Mouse (Mus musculus): ENCODE results near the gene Nfat5. TPM values are rescaled to one million over a fixed set of nuclear protein-coding genes. Genes with fewer than 3 reads are reported as not detected.
A peak's percentile ranks its signal among the peaks of the same experiment; 100 is the strongest.

Gene Nfat5
- polyA plus RNA-seq, 1 experiment from 2014 or later = 23.5 TPM

GRCm38 (mm10) chr8:107265811-107266210 is 27.5 kb upstream of the Nfat5 start:
- Histone ChIP-seq H3K4me2 (no peak overlapping the region), H3K36me3 (no peaks in the 10 kb centered on the region), H3K4me3 (no peak overlapping the region), H3K9me3 (no peaks in the 10 kb centered on the region), H3K9ac (no peak overlapping the region), H3K27ac (no peak overlapping the region), H3K4me1 (peaks cover 13% of the 10 kb centered on the region), H3K27me3 (no peaks in the 10 kb centered on the region)
- no peak for ATAC-seq (ENCODE audit: insufficient number of reproducible peaks, insufficient read depth, low FRiP score, low TSS enrichment, low read depth)
- 57% methylated on average over 10 of the region's 10 CpGs for WGBS

- H3K9me3 ChIP-seq = no peaks in the 10 kb centered on the region
- no peak overlapping the region for H3K9ac ChIP-seq
- H3K27me3 ChIP-seq = no peaks in the 10 kb centered on the region
- H3K4me1 ChIP-seq = peaks cover 15% of the 10 kb centered on the region
- no peak overlapping the region for H3K27ac ChIP-seq
- H3K36me3 ChIP-seq = no peaks in the 10 kb centered on the region
- no peak for ATAC-seq (ENCODE audit: insufficient number of reproducible peaks, insufficient read depth, low FRiP score, low TSS enrichment, low read depth)
- 57% methylated on average over 9 of the region's 9 CpGs for WGBS
- no peak overlapping the region for H3K4me3 ChIP-seq
- no peak overlapping the region for H3K4me2 ChIP-seq
Observed at GRCm38 (mm10) chr8:107268501-107268900, 24.8 kb upstream of the Nfat5 start.

GRCm38 (mm10) chr8:107269191-107269590 is 24.1 kb upstream of the Nfat5 start:
- Histone ChIP-seq H3K36me3 (no peaks in the 10 kb centered on the region), H3K9me3 (no peaks in the 10 kb centered on the region), H3K27me3 (no peaks in the 10 kb centered on the region), H3K4me3 (no peak overlapping the region), H3K9ac (no peak overlapping the region), H3K4me2 (no peak overlapping the region), H3K4me1 (peaks cover 15% of the 10 kb centered on the region), H3K27ac (no peak overlapping the region)
- no peak for ATAC-seq (ENCODE audit: insufficient number of reproducible peaks, insufficient read depth, low FRiP score, low TSS enrichment, low read depth)

GRCm38 (mm10) chr8:107269617-107270139 is 23.6 kb upstream of the Nfat5 start:
- WGBS = 60% methylated on average over 3 of the region's 3 CpGs
- ATAC-seq (ENCODE audit: insufficient number of reproducible peaks, insufficient read depth, low FRiP score, low TSS enrichment, low read depth) = no peak
- H3K9ac ChIP-seq = no peak overlapping the region

GRCm38 (mm10) chr8:107270287-107270686 is 23.0 kb upstream of the Nfat5 start:
- WGBS = 49% methylated on average over 4 of the region's 4 CpGs
- Histone ChIP-seq H3K36me3 (no peaks in the 10 kb centered on the region), H3K4me1 (peaks cover 15% of the 10 kb centered on the region), H3K9me3 (no peaks in the 10 kb centered on the region), H3K4me3 (no peak overlapping the region), H3K27me3 (no peaks in the 10 kb centered on the region), H3K27ac (no peak overlapping the region), H3K4me2 (peak overlapping the region; percentile 5), H3K9ac (no peak overlapping the region)
- no peak for ATAC-seq (ENCODE audit: insufficient number of reproducible peaks, insufficient read depth, low FRiP score, low TSS enrichment, low read depth)

More at GRCm38 (mm10) chr8:107269617-107270139, 23.6 kb upstream of the Nfat5 start:
- H3K4me3 ChIP-seq = no peak overlapping the region
- no peak overlapping the region for H3K4me2 ChIP-seq
- no peaks in the 10 kb centered on the region for H3K9me3 ChIP-seq
- H3K36me3 ChIP-seq = no peaks in the 10 kb centered on the region
- H3K27me3 ChIP-seq = no peaks in the 10 kb centered on the region
- no peak overlapping the region for H3K27ac ChIP-seq
- peaks cover 15% of the 10 kb centered on the region for H3K4me1 ChIP-seq

GRCm38 (mm10) chr8:107270751-107271150 is 22.5 kb upstream of the Nfat5 start:
- Histone ChIP-seq H3K36me3 (no peaks in the 10 kb centered on the region), H3K27ac (no peak overlapping the region), H3K4me3 (no peak overlapping the region), H3K27me3 (no peaks in the 10 kb centered on the region), H3K9me3 (no peaks in the 10 kb centered on the region), H3K9ac (no peak overlapping the region), H3K4me2 (peak overlapping the region; percentile 5), H3K4me1 (peaks cover 11% of the 10 kb centered on the region)
- WGBS = 45% methylated on average over 11 of the region's 11 CpGs
- ATAC-seq (ENCODE audit: insufficient number of reproducible peaks, insufficient read depth, low FRiP score, low TSS enrichment, low read depth) = no peak

GRCm38 (mm10) chr8:107277323-107277883 is 15.9 kb upstream of the Nfat5 start:
- WGBS = 25% methylated on average over 5 of the region's 5 CpGs
- H3K4me1 ChIP-seq = peaks cover 11% of the 10 kb centered on the region
- peak overlapping the region; percentile 12; the same call in 1 of the 2 replicates for H3K27ac ChIP-seq
- no peak overlapping the region for H3K9ac ChIP-seq
- no peaks in the 10 kb centered on the region for H3K27me3 ChIP-seq
- no peaks in the 10 kb centered on the region for H3K36me3 ChIP-seq
- no peak for ATAC-seq (ENCODE audit: insufficient number of reproducible peaks, insufficient read depth, low FRiP score, low TSS enrichment, low read depth)
- no peak overlapping the region for H3K4me2 ChIP-seq
- H3K4me3 ChIP-seq = no peak overlapping the region
- H3K9me3 ChIP-seq = no peaks in the 10 kb centered on the region

- H3K9me3 ChIP-seq = no peaks in the 10 kb centered on the region
- no peak for ATAC-seq (ENCODE audit: insufficient number of reproducible peaks, insufficient read depth, low FRiP score, low TSS enrichment, low read depth)
- no peak overlapping the region for H3K9ac ChIP-seq
- peaks cover 11% of the 10 kb centered on the region for H3K4me1 ChIP-seq
- H3K36me3 ChIP-seq = no peaks in the 10 kb centered on the region
- no peak overlapping the region for H3K4me2 ChIP-seq
- H3K4me3 ChIP-seq = no peak overlapping the region
- no peaks in the 10 kb centered on the region for H3K27me3 ChIP-seq
- WGBS = 77% methylated on average over 1 of the region's 1 CpGs
- no peak overlapping the region for H3K27ac ChIP-seq
Observed at GRCm38 (mm10) chr8:107278571-107278970, 14.7 kb upstream of the Nfat5 start.

- ATAC-seq (ENCODE audit: insufficient number of reproducible peaks, insufficient read depth, low FRiP score, low TSS enrichment, low read depth) = no peak
- H3K4me1 ChIP-seq = peaks cover 3% of the 10 kb centered on the region; the same call in 1 of the 2 replicates
- 70% methylated on average over 9 of the region's 9 CpGs for WGBS
Observed at GRCm38 (mm10) chr8:107286686-107287085, 6.6 kb upstream of the Nfat5 start.

GRCm38 (mm10) chr8:107287522-107287921 is 5.7 kb upstream of the Nfat5 start:
- Histone ChIP-seq H3K27me3 (no peaks in the 10 kb centered on the region), H3K4me2 (no peak overlapping the region), H3K36me3 (no peaks in the 10 kb centered on the region), H3K27ac (no peak overlapping the region), H3K9me3 (no peaks in the 10 kb centered on the region), H3K4me1 (peaks cover 11% of the 10 kb centered on the region; the same call in 1 of the 2 replicates), H3K4me3 (no peak overlapping the region), H3K9ac (no peak overlapping the region)
- ATAC-seq (ENCODE audit: insufficient number of reproducible peaks, insufficient read depth, low FRiP score, low TSS enrichment, low read depth) = no peak
- 55% methylated on average over 5 of the region's 5 CpGs for WGBS

More at GRCm38 (mm10) chr8:107286686-107287085, 6.6 kb upstream of the Nfat5 start:
- Histone ChIP-seq H3K9ac (no peak overlapping the region), H3K4me2 (no peak overlapping the region), H3K27me3 (no peaks in the 10 kb centered on the region), H3K9me3 (no peaks in the 10 kb centered on the region), H3K27ac (no peak overlapping the region), H3K4me3 (no peak overlapping the region), H3K36me3 (no peaks in the 10 kb centered on the region)

- H3K27me3 ChIP-seq = no peaks in the 10 kb centered on the region
- no peaks in the 10 kb centered on the region for H3K36me3 ChIP-seq
- no peak overlapping the region for H3K4me3 ChIP-seq
- H3K9me3 ChIP-seq = no peaks in the 10 kb centered on the region
- 85% methylated on average over 4 of the region's 4 CpGs for WGBS
- ATAC-seq (ENCODE audit: insufficient number of reproducible peaks, insufficient read depth, low FRiP score, low TSS enrichment, low read depth) = no peak
- H3K27ac ChIP-seq = no peak overlapping the region
- H3K4me1 ChIP-seq = peaks cover 23% of the 10 kb centered on the region
- no peak overlapping the region for H3K9ac ChIP-seq
- no peak overlapping the region for H3K4me2 ChIP-seq
Observed at GRCm38 (mm10) chr8:107291171-107291601, 2.1 kb upstream of the Nfat5 start.

GRCm38 (mm10) chr8:107292119-107292927 is 947 bp upstream of the Nfat5 start:
- H3K36me3 ChIP-seq = no peaks in the 10 kb centered on the region
- H3K4me1 ChIP-seq = peaks cover 25% of the 10 kb centered on the region
- H3K4me2 ChIP-seq = peak overlapping the region; percentile 80
- H3K9ac ChIP-seq = peak overlapping the region; percentile 97
- H3K27me3 ChIP-seq = no peaks in the 10 kb centered on the region
- peak overlapping the region; percentile 96 for H3K4me3 ChIP-seq
- 51% methylated on average over 18 of the region's 18 CpGs for WGBS
- peak overlapping the region; percentile 98 for H3K27ac ChIP-seq
- no peak for ATAC-seq (ENCODE audit: insufficient number of reproducible peaks, insufficient read depth, low FRiP score, low TSS enrichment, low read depth)
- H3K9me3 ChIP-seq = no peaks in the 10 kb centered on the region

Data from embryonic facial prominence, embryonic 13.5 days (tissue).